Mouse (Mus musculus) CD8-positive naive resting alpha-beta T cell, adult 2 months (primary cell): ENCODE measurements around the gene Dner.
"Not testable (repeated sequence)": the region's sequence is repeated elsewhere in the genome, so short reads cannot be mapped to it uniquely, and the experiment has no call there.

Source experiments
- DNase-seq, 2 experiments: peaks; one replicate each; pipeline ENCODE4 v3.0.0; 2022; ENCODE audit warnings: low read depth in 2 of 2, low spot score in 2 of 2

Dner gene

GRCm38 (mm10) chr1:84350262-84350661 is 345.8 kb downstream of the Dner start:
- no peak for DNase-seq

GRCm38 (mm10) chr1:84347796-84348476 is 348.1 kb downstream of the Dner start:
- no peak for DNase-seq

GRCm38 (mm10) chr1:84332797-84333196 is 363.2 kb downstream of the Dner start:
- not testable (repeated sequence) for DNase-seq

GRCm38 (mm10) chr1:84331861-84332260 is 364.2 kb downstream of the Dner start:
- DNase-seq: not testable (repeated sequence)

GRCm38 (mm10) chr1:84325309-84325708 is 370.7 kb downstream of the Dner start:
- DNase-seq: no peak

GRCm38 (mm10) chr1:84321327-84321726 is 374.7 kb downstream of the Dner start:
- DNase-seq: no peak
